Mouse (Mus musculus) spleen, adult 2 months (tissue): ENCODE measurements around the gene Ppp1r18.

ENCODE experiments used
- CTCF ChIP-seq: fragments of 200-500 bp; IDR thresholded peaks from 2 replicates; pipeline ENCODE4 v1.5.1; 2011; ENCODE audit warnings: mild to moderate bottlenecking, inconsistent platforms; ENCODE audit not compliant: insufficient read depth, insufficient read length, insufficient replicate concordance; ENCODE audit errors: extremely low read depth
- POLR2A ChIP-seq: fragments of 200-500 bp; IDR thresholded peaks from 2 replicates; pipeline ENCODE4 v1.6.1; 2011; ENCODE audit warnings: low read depth, low read length, inconsistent platforms

- TF ChIP-seq CTCF (no peak), POLR2A (no peak)
These were observed 55.0 kb downstream of the Ppp1r18 start for GRCm38 (mm10) chr17:35920384-35920783.
